Mouse (Mus musculus) embryonic fibroblast, embryonic 13.5 days (primary cell): ENCODE measurements around the gene Cnpy1.

Experiments used
- CTCF ChIP-seq: IDR thresholded peaks from 2 replicates; pipeline ENCODE4 v1.5.1; 2011; ENCODE audit warnings: mild to moderate bottlenecking, control low read depth, low read length, moderate library complexity, borderline replicate concordance; ENCODE audit not compliant: insufficient read depth
- POLR2A ChIP-seq: IDR thresholded peaks from 2 replicates; pipeline ENCODE4 v1.6.1; 2011; ENCODE audit warnings: low read depth, mild to moderate bottlenecking, control low read depth, low read length, moderate library complexity

- TF ChIP-seq CTCF (no peak), POLR2A (no peak)
Measured at GRCm38 (mm10) chr5:28251211-28251764, 5.7 kb upstream of the Cnpy1 start.
